Mouse (Mus musculus): ENCODE results near the gene Ybx1.

- TF ChIP-seq CTCF (IDR thresholded peaks at IDR 0.05; ENCODE audit: borderline replicate concordance, insufficient read depth, low read length) (no peak), POLR2A (IDR thresholded peaks at IDR 0.05; ENCODE audit: low read depth, low read length) (peak; percentile 84)
Measured at GRCm38 (mm10) chr4:119232410-119233255, 61.8 kb downstream of the Ybx1 start, which contains the start of the genes AU022252 and P3h1.

Measured in embryonic fibroblast, embryonic 13.5 days (primary cell).